Mouse (Mus musculus): ENCODE results near the gene Zic1. TPM values are rescaled to one million over a fixed set of nuclear protein-coding genes. Genes with fewer than 3 reads are reported as not detected.

Zic1 gene
- 1 to 10 TPM in 3 of 4 experiments, under 1 TPM in 1; 0.65 to 2.2 (median 1.4) TPM for total RNA-seq (2022)

DNA sequence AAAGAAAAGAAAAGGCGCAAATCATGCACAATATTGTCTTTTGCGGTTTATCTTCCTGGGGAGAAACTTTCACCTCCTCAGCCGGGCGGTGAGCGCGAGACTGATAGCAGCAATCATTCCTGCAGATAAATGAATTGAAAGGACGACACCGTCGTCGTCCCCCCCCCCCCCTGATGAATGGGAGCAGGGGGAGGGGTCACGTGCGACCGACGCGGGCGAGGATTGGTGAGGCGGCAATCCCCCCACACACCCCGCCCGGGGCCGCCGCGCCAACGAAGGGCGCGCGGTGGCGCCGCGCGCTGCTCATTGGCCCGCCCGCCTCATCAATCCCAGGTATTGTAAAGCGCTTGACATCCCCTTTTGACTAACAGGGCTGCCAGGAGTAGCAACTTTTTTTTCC lies at the start of gene Zic1:
Gene Zic1, minus strand, starts transcription at position 147 of the 400 bp plus-strand sequence.
- no peak for DNase-seq (ENCODE audit: low spot score in 2 of 2)

- DNase-seq (ENCODE audit: low spot score in 2 of 2) = no peak
Measured at GRCm38 (mm10) chr9:91414007-91414661, 48.5 kb upstream of the Zic1 start.

DNA sequence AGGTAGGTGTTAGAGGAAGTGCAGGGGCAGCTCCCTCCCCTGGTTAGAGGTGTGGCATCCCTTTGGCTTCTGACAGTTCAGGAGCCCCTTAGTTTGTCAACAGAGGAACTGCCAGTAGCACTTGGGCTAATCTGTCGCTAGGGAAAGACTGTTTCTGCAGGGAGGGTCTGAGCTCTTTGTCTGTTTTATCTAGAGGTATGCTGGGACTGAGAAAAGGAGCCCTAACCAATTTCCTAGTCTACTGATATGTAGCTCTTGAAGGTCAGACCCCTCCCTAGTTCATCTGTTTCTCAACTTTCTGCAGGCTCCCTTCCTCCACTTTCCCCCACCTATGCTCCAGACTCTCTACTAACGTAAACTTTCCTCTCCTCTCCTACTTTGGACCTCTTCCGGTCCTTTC lies 44.2 kb upstream of the Zic1 start:
- no peak for DNase-seq (ENCODE audit: low spot score in 2 of 2)

GRCm38 (mm10) chr9:91406258-91406763 lies 40.7 kb upstream of the Zic1 start:
- no peak for DNase-seq (ENCODE audit: low spot score in 2 of 2)

DNA sequence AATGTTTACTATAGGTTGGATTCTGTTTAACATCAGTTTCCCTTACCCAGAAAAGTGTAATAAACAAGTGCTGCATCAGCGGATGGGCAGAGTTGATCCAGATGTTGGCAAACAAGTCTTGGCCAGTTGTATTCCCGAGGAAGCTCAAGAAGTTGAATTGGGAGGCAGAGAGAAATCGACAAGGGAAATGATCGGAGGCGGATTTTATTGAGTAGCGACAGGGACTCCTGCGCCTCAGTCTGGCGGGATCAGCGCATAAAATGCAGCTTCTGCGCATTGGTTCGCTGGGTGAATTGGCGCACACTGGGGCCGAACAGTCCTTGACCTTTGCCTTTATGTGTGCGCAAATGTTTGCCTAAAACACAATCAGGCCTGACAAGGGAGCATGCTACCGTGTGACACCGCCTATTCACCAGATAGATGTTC lies 40.2 kb upstream of the Zic1 start:
- no peak for DNase-seq (ENCODE audit: low spot score in 2 of 2)

GRCm38 (mm10) chr9:91404905-91405752 lies 39.5 kb upstream of the Zic1 start:
- DNase-seq (ENCODE audit: low spot score in 2 of 2) = no peak

DNA sequence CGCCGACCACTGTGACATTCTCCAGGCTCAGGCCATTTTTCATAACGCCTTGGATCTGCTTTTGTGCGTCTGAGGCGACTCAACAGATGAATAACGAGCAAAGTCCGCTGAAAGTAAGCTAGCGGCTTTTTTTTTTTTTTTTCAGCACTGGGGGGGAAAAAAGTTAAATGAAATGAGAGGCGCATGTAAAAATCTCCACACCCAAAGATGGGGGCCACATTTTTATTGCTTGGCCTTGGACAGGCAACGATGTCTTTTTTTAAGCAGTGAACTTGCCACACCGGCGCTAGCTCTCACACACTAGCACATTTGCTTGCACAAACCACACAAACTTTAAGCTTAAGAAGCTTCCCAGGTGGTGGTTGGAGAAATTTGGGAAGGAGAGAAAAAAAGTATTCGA lies 38.6 kb upstream of the Zic1 start:
- DNase-seq (ENCODE audit: low spot score in 2 of 2) = no peak

GRCm38 (mm10) chr9:91401471-91401870 lies 35.9 kb upstream of the Zic1 start:
- no peak for DNase-seq (ENCODE audit: low spot score in 2 of 2)

DNA sequence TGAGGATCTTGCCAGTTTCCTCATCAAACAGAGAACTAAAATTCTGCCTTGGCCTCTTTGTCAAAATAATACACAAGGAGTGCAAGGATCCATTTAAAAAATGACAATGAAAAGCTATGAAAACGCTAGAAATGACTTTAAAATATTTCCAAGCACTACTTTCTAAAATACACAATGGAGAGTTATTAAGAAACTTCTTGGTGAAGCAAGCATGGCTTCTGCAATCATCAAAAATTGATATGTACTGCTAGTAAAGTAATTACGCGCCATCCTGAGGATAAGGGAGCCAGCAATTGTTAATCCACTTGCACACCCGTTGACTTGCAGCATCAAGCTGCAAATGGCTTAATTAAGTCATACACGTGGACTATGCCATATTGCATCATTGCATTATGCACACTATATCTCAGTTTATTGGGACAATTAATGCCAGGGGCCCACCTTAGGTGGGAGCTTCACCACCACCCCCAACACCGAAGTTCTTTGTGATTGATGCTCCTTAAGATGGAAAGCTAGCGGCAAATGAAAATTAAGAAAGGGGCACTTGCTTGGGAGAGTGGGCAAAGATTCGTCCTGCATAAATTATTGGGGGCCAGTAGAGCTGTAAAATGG lies 35.0 kb upstream of the Zic1 start:
- no peak for DNase-seq (ENCODE audit: low spot score in 2 of 2)

DNA sequence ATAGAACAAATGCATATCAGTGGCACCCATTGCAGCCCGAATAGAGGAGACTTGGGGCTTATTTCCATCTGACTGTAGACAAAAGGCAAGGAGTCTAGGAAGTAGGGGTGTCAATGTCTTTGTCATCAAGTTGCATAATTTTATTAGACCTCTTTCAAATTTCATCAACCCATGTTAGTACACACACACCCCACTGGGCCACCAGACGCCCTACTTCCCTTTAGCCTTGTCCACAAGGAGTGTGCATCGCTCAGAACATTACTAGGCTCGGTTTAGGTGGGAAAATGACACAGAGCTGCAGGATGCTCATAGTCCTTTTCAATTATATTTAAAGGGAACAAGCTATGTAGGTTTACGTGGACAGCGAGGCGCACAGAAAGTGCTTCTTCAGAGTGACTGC lies 34.4 kb upstream of the Zic1 start:
- DNase-seq (ENCODE audit: low spot score in 2 of 2) = no peak

GRCm38 (mm10) chr9:91395066-91395772 lies 29.6 kb upstream of the Zic1 start:
- DNase-seq (ENCODE audit: low spot score in 2 of 2) = no peak

DNA sequence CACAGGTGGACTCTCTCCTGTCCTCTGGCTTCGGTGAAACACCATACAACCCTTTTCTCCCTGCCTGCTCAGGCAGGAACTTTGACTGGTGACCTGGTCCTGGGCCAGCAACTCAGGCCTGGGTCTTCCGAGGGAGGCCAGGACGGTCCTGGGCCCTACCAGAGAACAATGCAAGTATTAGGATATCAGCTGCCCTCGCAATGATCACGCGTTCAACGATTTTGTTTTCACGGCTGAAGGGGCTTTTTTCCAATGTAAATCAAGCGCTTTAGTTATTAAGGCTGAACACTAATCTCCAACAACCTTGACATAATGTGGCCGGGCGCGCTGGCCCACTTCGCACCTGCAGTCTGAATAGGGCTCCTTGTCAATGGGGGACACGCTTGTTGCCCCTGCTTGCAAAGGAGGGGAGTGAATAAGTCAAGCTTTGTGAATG lies 28.6 kb upstream of the Zic1 start:
- DNase-seq (ENCODE audit: low spot score in 2 of 2) = no peak

DNA sequence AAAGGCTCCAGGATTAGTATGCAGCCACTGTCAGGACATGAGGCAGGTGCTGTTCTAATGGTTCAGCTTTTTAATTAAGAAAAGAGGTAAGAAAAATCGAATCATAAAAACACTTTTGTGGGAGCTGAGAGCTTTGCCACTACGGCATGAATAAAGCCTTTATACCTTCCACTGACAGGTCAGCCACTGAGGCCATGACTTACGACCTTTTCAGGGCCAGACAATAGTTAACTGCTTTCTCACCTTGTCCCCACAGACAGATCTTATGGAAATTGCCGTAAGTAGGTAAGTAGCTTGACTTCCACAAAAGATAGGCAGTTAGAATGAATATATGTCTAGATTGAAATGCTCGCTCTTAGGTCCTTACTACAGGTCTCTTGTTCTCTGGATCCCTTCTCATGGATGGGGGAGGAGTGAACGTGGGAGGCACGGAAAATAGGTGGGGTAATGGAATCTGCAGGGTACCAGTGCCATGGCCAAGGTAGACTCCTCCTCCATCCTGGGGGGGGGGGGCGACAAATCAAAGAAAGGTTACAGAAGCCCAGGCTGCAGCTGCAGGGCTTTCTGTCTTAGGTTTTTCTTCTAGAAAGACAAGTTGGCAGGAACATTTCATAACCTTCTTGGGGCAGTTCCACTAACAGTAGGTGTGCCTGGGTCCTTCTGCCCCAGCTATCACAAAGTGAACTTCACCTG lies 27.9 kb upstream of the Zic1 start:
- no peak for DNase-seq (ENCODE audit: low spot score in 2 of 2)

DNA sequence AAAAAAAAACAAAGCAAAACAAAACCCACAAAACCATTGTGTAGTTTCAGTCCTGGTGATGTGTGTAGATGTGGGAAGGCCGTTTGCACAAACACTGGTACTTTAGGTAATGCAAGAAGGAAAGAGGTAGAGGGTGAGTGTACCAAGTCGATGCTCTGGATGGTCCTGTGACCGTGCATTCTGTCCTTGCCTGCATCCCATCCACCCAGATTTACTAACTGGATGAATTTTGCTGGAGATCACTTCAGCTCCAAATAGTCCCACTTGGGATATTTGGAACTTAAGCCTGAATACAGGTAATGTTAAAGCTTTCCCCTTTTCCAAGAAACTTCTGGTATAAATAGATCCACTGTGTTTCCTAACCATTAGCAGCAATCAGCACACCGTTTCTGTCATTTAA lies 22.6 kb upstream of the Zic1 start:
- DNase-seq (ENCODE audit: low spot score in 2 of 2) = no peak

- DNase-seq (ENCODE audit: low spot score in 2 of 2) = no peak
Measured at GRCm38 (mm10) chr9:91387740-91388080, 22.1 kb upstream of the Zic1 start.

- no peak for DNase-seq (ENCODE audit: low spot score in 2 of 2)
Measured at GRCm38 (mm10) chr9:91386891-91387739, 21.5 kb upstream of the Zic1 start.

DNA sequence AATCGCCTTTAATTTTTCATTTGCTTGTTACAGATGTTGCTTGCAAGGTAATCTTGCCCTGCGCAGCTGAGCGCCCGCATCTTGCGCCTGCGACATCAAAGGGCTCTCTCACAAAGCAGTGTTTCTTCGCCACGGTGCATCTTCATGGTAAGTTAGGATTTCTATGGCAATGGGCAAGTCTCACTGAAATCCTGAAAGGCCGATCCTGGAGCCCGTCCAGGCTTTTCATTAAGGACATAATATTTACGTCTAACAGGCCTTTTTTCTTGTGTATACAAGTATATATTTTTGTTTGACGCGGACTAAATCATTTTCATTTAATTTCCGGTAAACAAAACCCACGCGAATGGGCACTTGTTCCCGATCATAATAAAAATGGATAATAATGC lies 20.9 kb upstream of the Zic1 start:
- no peak for DNase-seq (ENCODE audit: low spot score in 2 of 2)

GRCm38 (mm10) chr9:91385561-91386430 lies 20.2 kb upstream of the Zic1 start:
- no peak for DNase-seq (ENCODE audit: low spot score in 2 of 2)

All from gastrocnemius, adult 8-10 months (tissue).